Mouse (Mus musculus) olfactory bulb, adult 2 months (tissue): ENCODE data around the gene Limk2. TPM values are rescaled to one million over a fixed set of nuclear protein-coding genes. Genes with fewer than 3 reads are reported as not detected.

Experiments used
- H3K27ac ChIP-seq: fragments of 200-500 bp; 2 replicates; pipeline ENCODE4 v1.5.1; 2012; ENCODE audit warnings: low read depth, low read length; ENCODE audit not compliant: insufficient read depth
- H3K4me1 ChIP-seq: fragments of 200-500 bp; 2 replicates; pipeline ENCODE4 v1.6.1; 2012; ENCODE audit warnings: low read length; ENCODE audit not compliant: control insufficient read depth, insufficient read depth
- H3K4me3 ChIP-seq: fragments of 200-500 bp; 2 replicates; pipeline ENCODE4 v1.5.1; 2012; ENCODE audit warnings: mild to moderate bottlenecking, low read depth, low read length, moderate library complexity; ENCODE audit not compliant: insufficient read depth
- CTCF ChIP-seq: fragments of 200-500 bp; IDR thresholded peaks from 2 replicates; pipeline ENCODE4 v1.5.1; 2012; ENCODE audit warnings: low read depth, mild to moderate bottlenecking, low read length, moderate library complexity; ENCODE audit not compliant: insufficient read depth
- POLR2A ChIP-seq: fragments of 200-500 bp; IDR thresholded peaks from 2 replicates; pipeline ENCODE4 v1.6.1; 2012; ENCODE audit warnings: mild to moderate bottlenecking, low read depth, low read length, moderate library complexity; ENCODE audit not compliant: insufficient read depth
- whole genome bisulfite sequencing: fragments of 180-500 bp; shearing (Covaris S2); methylation state at CpG from one replicate; pipeline ENCODE4 v1.1.7; 2018; 5-methylcytosine and 5-hydroxymethylcytosine counted together
- polyA plus RNA-seq: library from polyadenylated mRNA; stranded (reverse); fragments of >200 nt; gene quantifications from 2 replicates; pipeline ENCODE4 v1.2.4, GENCODE M21; 2012; ENCODE audit warnings: low replicate concordance; ENCODE audit not compliant: missing spikeins, insufficient read depth, insufficient read length

Limk2 gene
- polyA plus RNA-seq, 1 experiment = not detected

DNA sequence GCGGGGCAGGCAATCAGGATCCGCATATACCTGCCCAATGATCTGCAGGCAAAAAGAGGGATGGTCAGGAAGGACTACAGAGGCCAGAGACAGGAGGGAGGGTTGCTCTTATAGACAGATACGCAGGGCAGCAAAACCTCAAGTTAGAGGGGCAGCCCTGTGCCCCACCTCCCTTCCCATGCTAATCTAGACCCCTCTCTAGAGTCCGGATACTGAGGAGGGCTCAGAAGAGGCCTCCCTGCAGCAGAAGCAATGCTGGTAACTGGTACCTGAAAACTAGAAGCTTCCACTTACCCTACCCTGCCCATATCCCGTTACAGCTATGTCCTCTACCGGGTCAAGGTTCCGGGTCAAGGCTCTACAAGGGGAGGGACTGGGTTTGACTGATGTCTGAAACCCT, 62.6 kb downstream of the Limk2 start:
- no peak for TF ChIP-seq CTCF
- no peak for TF ChIP-seq POLR2A
- H3K4me1 ChIP-seq = peaks cover 8% of the 10 kb centered on the region
- H3K4me3 ChIP-seq = no peak overlapping the region
- 97% methylated on average over 7 of the region's 7 CpGs for WGBS
- no peak overlapping the region for H3K27ac ChIP-seq

DNA sequence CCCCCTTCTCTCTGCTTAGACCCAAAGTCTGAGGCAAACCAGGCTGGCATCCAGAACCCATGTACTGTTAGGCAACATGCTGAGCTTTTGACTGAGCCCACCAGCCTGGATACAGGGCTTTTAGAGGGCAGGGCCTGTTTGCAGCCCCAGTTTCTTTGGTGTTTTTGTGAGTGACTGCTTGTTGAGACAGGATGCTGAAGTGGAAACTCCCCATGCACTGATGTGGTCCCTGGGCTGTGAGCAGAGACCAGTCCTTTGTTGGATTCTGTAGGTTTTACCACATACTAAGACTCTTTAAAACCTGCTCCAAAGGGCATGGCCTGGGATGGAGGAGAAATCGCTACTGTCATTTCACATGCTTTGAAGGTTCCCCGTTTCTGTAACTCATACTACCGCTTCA, 64.1 kb downstream of the Limk2 start:
- no peak overlapping the region for H3K27ac ChIP-seq
- TF ChIP-seq POLR2A (no peak), CTCF (no peak)
- H3K4me1 ChIP-seq = peaks cover 10% of the 10 kb centered on the region
- 72% methylated on average over 3 of the region's 3 CpGs for WGBS
- no peak overlapping the region for H3K4me3 ChIP-seq

DNA sequence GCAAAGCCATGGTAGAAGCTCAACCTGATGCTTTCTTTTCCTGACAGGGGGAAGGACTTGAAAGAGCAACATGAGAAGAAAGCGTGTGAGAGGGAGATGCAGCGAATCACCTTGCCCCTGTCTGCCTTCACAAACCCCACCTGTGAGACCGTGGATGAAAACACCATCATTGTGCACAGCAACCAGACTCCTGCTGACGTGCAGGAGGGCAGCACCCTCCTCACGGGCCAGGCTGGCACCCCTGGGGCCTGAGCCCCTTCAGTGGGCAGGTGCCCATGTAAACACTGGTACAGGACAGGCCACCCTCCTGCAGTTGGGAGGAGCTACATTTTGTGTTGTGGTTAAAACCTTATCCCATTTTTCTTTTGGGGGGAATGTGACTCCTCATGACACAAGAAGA, 67.5 kb downstream of the Limk2 start:
- no peak overlapping the region for H3K4me3 ChIP-seq
- peaks cover 20% of the 10 kb centered on the region for H3K4me1 ChIP-seq
- H3K27ac ChIP-seq = no peak overlapping the region
- WGBS = 84% methylated on average over 5 of the region's 5 CpGs
- TF ChIP-seq POLR2A (no peak), CTCF (no peak)

DNA sequence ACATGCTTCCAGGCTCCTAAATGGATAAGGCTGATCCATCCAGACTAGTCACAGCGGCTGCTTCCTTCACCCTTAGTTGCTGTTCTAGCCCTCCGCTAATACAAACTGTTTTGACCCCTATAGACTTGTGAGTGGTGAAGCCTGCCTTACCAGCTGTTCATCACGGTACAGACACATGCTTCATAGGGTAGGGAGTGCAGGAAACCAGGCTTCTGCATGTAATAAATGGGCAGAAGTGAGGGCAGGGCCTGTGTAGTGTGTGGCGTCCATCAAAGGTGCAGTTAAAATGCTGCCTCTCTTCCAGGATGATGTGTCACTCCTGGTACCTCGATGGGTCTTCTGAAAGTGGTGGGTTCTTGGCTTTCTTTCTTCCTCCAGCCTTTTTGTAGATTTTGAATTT, 71.0 kb downstream of the Limk2 start:
- H3K4me3 ChIP-seq = no peak overlapping the region
- no peak for TF ChIP-seq CTCF
- TF ChIP-seq POLR2A = no peak
- H3K27ac ChIP-seq = peak overlapping the region; percentile 47; the same call in 1 of the 2 replicates
- H3K4me1 ChIP-seq = peaks cover 39% of the 10 kb centered on the region
- 43% methylated on average over 5 of the region's 5 CpGs for WGBS

DNA sequence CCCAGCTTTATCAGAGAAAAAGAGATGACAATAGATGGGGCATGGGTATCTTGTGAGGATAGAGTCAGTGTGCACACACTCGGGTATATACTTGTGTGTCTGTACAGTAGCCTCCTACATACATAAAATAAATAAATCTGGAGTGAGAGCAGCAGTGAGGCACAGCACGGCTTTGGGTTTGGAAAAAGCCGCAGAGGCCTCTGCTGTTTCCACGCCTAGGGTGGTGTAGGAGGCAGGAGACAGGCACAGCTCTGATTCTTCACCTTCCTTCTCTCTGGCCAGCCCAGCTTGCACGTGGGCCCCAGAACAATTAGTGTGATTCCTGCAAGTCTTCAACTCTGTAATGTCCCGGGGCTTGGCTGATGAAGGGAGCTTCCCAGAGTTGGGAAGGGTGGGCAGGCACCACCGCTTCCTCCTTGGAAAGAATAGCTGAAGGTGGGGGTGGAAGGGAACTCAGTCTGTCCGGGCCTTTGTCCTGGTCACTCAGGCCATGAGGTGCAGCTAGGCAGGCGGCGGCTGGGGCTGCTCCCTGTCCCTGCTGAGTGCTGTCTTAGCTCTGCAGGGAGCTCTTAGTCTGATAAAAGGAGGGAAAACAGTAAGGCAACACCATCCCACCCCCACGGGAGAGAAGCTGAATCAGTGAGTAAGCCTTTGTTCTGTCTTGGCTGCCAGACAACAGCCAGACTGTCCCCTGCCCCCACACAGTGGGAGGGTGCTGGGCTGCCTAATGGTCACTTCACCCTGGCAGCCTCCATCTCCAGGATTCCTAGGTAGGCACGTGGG, 71.6 kb downstream of the Limk2 start:
- Histone ChIP-seq H3K4me1 (peaks cover 45% of the 10 kb centered on the region), H3K4me3 (no peak overlapping the region), H3K27ac (peak overlapping the region; percentile 79)
- WGBS = 5% methylated on average over 12 of the region's 12 CpGs
- no peak for TF ChIP-seq POLR2A
- no peak for TF ChIP-seq CTCF

DNA sequence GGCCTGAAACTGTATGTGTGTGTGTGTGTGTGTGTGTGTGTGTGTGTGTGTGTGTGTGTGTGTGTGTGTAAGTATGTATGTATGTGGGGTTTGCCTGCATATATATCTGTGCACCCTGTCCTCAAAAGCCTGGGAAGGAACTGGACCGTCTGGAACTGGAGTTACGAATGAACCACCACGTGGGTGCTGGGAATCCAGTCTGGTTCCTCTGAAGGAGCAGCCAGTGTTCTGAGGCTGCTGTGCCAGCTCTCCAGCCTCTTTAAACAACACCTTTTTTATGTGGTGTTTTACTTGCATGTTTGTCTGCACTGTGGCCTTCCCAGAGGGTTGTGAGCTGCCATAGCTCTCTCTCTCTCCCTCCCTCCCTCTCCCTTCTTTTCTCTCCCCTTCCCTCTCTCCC, 72.4 kb downstream of the Limk2 start:
- TF ChIP-seq CTCF = no peak
- no peak for TF ChIP-seq POLR2A
- H3K27ac ChIP-seq = peak overlapping the region; percentile 76
- 51% methylated on average over 3 of the region's 3 CpGs for WGBS
- H3K4me1 ChIP-seq = peaks cover 46% of the 10 kb centered on the region
- H3K4me3 ChIP-seq = no peak overlapping the region

DNA sequence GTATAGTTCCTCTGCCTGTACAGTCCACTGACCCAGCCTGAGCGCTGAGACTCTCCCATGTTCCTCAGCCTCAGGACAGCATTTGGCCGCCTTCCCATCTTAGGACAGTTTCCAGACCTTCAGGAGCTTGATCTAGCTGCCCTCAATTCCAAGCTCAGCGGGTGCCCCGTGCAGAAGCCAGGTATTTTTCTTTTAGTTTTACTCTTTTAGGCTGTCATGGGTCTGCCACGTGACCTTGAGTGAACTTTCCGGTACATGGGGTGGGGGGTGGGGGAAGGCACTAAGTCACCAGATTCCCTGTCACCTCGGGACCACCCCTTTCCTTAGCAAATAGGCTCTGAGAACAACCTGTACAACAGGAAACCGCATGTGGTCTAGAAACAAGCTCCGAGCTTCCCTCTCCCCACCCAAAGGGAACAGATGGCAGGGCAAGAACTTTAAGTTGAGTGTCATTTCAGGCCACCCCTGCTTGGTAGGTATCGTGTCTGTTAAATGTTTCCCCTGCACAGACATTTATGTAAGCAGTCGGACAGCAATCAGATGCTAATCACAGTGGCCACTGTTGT, 73.3 kb downstream of the Limk2 start:
- TF ChIP-seq CTCF (no peak), POLR2A (no peak)
- H3K4me1 ChIP-seq = peaks cover 46% of the 10 kb centered on the region
- 47% methylated on average over 11 of the region's 11 CpGs for WGBS
- H3K4me3 ChIP-seq = no peak overlapping the region
- H3K27ac ChIP-seq = peak overlapping the region; percentile 23; the same call in 1 of the 2 replicates

DNA sequence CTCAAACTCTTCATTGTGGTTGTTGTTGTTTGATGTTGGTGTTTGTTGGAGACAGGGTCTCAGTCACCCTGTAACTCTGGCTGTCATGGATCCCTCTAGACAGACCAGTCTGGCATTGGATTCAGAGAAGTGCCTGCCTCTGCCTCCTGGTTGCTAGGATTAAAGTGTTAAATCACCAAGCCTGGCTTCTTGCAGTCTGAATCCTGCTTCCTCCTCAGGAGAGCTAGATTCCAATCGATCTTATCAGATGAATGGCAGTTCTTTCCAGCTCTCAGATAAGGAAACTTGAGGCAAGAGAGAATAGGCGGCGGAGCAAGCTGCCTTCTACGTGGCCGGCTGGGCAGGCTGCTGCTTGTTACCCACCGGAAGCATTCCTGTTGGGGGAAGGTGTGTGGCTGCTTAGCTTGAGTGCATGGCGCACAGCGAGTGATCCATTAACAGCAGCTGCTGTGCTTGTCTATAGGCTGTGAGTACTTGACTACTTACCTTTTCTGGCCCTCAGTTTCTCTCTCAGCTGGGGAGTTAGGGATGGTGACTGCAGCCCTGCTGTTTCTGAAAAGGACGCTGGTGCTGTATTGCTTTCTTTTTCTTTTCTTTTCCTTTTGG, 74.2 kb downstream of the Limk2 start:
- H3K27ac ChIP-seq = no peak overlapping the region; the same call in 1 of the 2 replicates
- peaks cover 45% of the 10 kb centered on the region for H3K4me1 ChIP-seq
- WGBS = 73% methylated on average over 9 of the region's 9 CpGs
- TF ChIP-seq POLR2A (no peak), CTCF (no peak)
- H3K4me3 ChIP-seq = no peak overlapping the region

DNA sequence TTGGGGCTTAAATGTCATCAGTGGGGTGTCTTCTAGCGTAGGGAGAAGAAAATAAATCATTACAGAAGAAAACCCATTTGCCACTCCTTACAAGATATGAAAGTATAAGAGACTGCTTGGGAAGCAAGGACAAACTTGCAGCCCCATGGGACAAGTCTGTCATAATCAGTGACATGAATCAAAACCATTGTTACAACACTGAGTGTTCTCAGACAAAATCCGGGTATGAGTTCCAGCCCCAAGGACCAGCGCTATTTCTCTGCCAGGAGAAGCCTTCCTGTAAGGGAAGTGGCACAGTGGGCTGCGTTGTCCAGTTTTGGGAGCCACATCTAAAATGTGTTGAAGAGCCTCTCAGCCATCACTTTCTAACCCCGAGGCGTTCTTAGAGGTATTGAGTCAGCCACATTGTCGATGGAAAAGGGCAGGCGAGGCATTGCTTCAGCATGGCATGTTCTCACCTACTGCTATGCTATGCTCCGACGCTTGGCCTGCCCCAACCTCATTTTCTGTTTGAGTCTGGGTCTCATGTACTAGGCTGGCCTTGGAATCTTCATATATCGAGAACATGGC, 74.8 kb downstream of the Limk2 start:
- H3K4me3 ChIP-seq = no peak overlapping the region
- no peak overlapping the region for H3K27ac ChIP-seq
- WGBS = 89% methylated on average over 11 of the region's 11 CpGs
- peaks cover 41% of the 10 kb centered on the region for H3K4me1 ChIP-seq
- no peak for TF ChIP-seq POLR2A
- TF ChIP-seq CTCF = no peak
